Mouse (Mus musculus) hindbrain, postnatal 0 days (tissue): ENCODE measurements at regions not wholly inside any gene's neighbourhood (a gene's known extent, or its start where the extent isn't known, plus 50 kb on each side); places are given as distances from the start of the nearest gene placed in this dataset.

Source experiments
- ATAC-seq: fragments of 200-750 bp; cut with Nextera tagmentation; 2 replicates; pipeline ENCODE4 v1.8.0; 2017; ENCODE audit warnings: mild to moderate bottlenecking, moderate TSS enrichment, moderate library complexity
- DNase-seq: peaks from one replicate; pipeline ENCODE4 v3.0.0-alpha.2; 2015; ENCODE audit warnings: low spot score
- H3K27ac ChIP-seq: fragments of 300-500 bp; sonication (generic); 2 replicates; pipeline ENCODE4 v1.5.1; 2014; ENCODE audit warnings: mild to moderate bottlenecking
- H3K27me3 ChIP-seq: fragments of 300-500 bp; sonication (generic); 2 replicates; pipeline ENCODE4 v1.6.1; 2014; ENCODE audit warnings: low read length, mixed read lengths; ENCODE audit not compliant: insufficient read depth
- H3K36me3 ChIP-seq: fragments of 300-500 bp; sonication (generic); 2 replicates; pipeline ENCODE4 v1.6.1; 2014; ENCODE audit warnings: low read length, mixed read lengths; ENCODE audit not compliant: insufficient read depth
- H3K4me1 ChIP-seq: fragments of 300-500 bp; sonication (generic); 2 replicates; pipeline ENCODE4 v1.6.1; 2014; ENCODE audit warnings: antibody characterized with exemption, low read length, mixed read lengths; ENCODE audit not compliant: insufficient read depth
- H3K4me2 ChIP-seq: fragments of 300-500 bp; sonication (generic); 2 replicates; pipeline ENCODE4 v1.6.1; 2014; ENCODE audit warnings: low read depth, mild to moderate bottlenecking, low read length, moderate library complexity, mixed read lengths
- H3K4me3 ChIP-seq: fragments of 300-500 bp; sonication (generic); 2 replicates; pipeline ENCODE4 v1.5.1; 2014; ENCODE audit warnings: low read length
- H3K9ac ChIP-seq: fragments of 300-500 bp; sonication (generic); replicated peaks from 2 replicates; pipeline ENCODE4 v1.6.1; 2014; ENCODE audit warnings: mild to moderate bottlenecking, low read length, moderate library complexity, mixed read lengths
- H3K9me3 ChIP-seq: fragments of 300-500 bp; sonication (generic); 2 replicates; pipeline ENCODE4 v1.6.1; 2016; ENCODE audit warnings: low read length, mixed read lengths
- CTCF ChIP-seq: IDR thresholded peaks from 2 replicates; pipeline ENCODE4 v1.5.1; 2016; ENCODE audit warnings: antibody characterized with exemption, control low read depth, low read depth
- WGBS: fragments of 180-500 bp; shearing (Covaris S2); extraction: QIAGEN DNeasy Blood & Tissue Kit; methylation state at CpG from one replicate; pipeline ENCODE4 v1.1.7; 2014; 5-methylcytosine and 5-hydroxymethylcytosine counted together

DNA sequence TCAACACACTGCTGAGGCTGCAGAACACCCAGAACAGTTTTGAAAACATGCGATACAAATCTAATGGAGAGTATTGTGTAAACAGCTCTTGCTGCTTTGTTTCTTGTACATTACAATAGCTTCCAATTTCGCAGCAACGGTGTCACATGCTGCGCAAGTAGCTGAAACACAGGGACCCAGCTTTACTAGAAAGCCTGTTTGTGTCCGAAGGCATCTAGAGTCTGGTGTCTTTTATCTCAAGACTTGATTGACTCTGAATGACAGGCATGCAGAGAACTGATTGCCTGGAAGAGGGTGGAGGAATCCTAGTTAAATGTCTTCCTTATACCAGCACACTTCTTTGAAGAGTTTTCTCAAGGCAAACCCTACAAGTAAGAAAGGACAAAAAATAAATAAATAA is 66.1 kb upstream of the Fgf10 start:
- WGBS: 44% methylated on average over 5 of the region's 5 CpGs
- DNase-seq (no peak), ATAC-seq (no peak)
- Histone ChIP-seq H3K9ac (no peak overlapping the region), H3K27ac (no peak overlapping the region), H3K36me3 (no peaks in the 10 kb centered on the region), H3K9me3 (no peaks in the 10 kb centered on the region), H3K4me3 (no peak overlapping the region), H3K27me3 (no peaks in the 10 kb centered on the region), H3K4me1 (no peaks in the 10 kb centered on the region), H3K4me2 (no peak overlapping the region)
- no peak for TF ChIP-seq CTCF

DNA sequence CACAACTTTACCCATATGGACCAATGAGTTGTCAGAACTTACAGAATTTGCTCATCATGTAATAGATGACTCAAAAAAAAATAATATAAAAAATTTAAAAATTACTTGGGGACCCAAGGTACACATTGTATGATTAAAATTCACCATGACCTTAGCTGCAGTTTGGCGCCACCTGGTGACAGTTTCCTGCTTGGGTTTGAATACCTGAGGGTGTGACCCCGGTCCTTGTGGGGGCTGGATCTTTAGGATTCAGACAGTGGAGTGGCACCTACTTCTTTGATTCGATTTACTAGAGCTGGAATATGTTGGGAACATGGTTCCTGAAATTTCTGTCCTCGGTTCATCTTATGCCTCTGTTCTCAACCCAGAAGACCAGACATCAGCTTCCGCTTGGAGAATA is 72.7 kb upstream of the Fgf10 start:
- no peaks in the 10 kb centered on the region for H3K27me3 ChIP-seq
- H3K36me3 ChIP-seq: no peaks in the 10 kb centered on the region
- H3K27ac ChIP-seq: no peak overlapping the region
- H3K4me1 ChIP-seq: no peaks in the 10 kb centered on the region
- H3K4me3 ChIP-seq: no peak overlapping the region
- ATAC-seq (no peak), DNase-seq (no peak)
- TF ChIP-seq CTCF: no peak
- H3K9ac ChIP-seq: no peak overlapping the region
- WGBS: 71% methylated on average over 5 of the region's 5 CpGs
- no peaks in the 10 kb centered on the region for H3K9me3 ChIP-seq
- H3K4me2 ChIP-seq: no peak overlapping the region

DNA sequence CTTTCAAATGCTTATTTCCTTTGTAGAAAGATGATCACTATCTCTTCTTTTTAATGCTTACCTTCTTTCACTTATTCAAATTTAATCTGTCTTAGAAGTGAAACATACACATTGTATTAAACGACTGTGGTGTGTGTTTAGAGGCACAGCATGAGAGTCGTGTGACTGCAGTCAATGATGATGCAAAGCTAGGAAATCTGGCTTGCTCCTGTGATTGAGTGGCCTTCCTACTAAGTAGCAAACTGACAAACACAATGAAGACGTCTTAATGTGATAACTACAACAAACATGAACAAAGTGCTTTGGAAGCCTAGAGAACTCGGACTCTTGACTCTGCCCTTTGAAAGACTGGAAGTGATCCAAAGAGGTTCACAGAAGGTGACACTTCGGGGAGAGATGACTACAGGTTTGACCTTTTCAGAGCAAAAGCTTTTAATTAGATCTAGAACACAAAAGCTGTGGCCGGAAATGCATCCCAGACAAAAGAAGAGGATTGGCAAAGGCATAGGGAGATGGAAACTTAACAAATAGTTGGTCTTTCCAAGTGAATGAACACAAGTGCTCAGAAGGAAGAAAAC is 73.3 kb upstream of the Fgf10 start:
- Histone ChIP-seq H3K4me1 (no peaks in the 10 kb centered on the region), H3K9ac (no peak overlapping the region), H3K4me3 (no peak overlapping the region), H3K27me3 (no peaks in the 10 kb centered on the region), H3K36me3 (no peaks in the 10 kb centered on the region), H3K4me2 (no peak overlapping the region), H3K27ac (no peak overlapping the region), H3K9me3 (no peaks in the 10 kb centered on the region)
- DNase-seq (no peak), ATAC-seq (no peak)
- WGBS: 44% methylated on average over 6 of the region's 6 CpGs
- TF ChIP-seq CTCF: no peak

- TF ChIP-seq CTCF: no peak
- ATAC-seq: no peak
These were observed 77.5 kb upstream of the Fgf10 start for GRCm38 (mm10) chr13:118592074-118592473.

GRCm38 (mm10) chr13:118572555-118572954 is 97.0 kb upstream of the Fgf10 start:
- H3K27ac ChIP-seq: no peak overlapping the region
- no peaks in the 10 kb centered on the region for H3K27me3 ChIP-seq
- no peak overlapping the region for H3K4me3 ChIP-seq
- ATAC-seq (no peak), DNase-seq (peak; percentile 31)
- no peaks in the 10 kb centered on the region for H3K9me3 ChIP-seq
- 53% methylated on average over 1 of the region's 1 CpGs for WGBS
- H3K4me1 ChIP-seq: no peaks in the 10 kb centered on the region
- H3K9ac ChIP-seq: no peak overlapping the region
- H3K36me3 ChIP-seq: no peaks in the 10 kb centered on the region
- H3K4me2 ChIP-seq: no peak overlapping the region
- TF ChIP-seq CTCF: no peak

More at GRCm38 (mm10) chr13:118592074-118592473, 77.5 kb upstream of the Fgf10 start:
- no peaks in the 10 kb centered on the region for H3K36me3 ChIP-seq
- H3K9ac ChIP-seq: no peak overlapping the region
- H3K27me3 ChIP-seq: no peaks in the 10 kb centered on the region
- no peak overlapping the region for H3K4me2 ChIP-seq
- H3K27ac ChIP-seq: no peak overlapping the region
- no peak for DNase-seq
- WGBS: 86% methylated on average over 4 of the region's 4 CpGs
- no peaks in the 10 kb centered on the region for H3K4me1 ChIP-seq
- no peak overlapping the region for H3K4me3 ChIP-seq
- H3K9me3 ChIP-seq: no peaks in the 10 kb centered on the region

DNA sequence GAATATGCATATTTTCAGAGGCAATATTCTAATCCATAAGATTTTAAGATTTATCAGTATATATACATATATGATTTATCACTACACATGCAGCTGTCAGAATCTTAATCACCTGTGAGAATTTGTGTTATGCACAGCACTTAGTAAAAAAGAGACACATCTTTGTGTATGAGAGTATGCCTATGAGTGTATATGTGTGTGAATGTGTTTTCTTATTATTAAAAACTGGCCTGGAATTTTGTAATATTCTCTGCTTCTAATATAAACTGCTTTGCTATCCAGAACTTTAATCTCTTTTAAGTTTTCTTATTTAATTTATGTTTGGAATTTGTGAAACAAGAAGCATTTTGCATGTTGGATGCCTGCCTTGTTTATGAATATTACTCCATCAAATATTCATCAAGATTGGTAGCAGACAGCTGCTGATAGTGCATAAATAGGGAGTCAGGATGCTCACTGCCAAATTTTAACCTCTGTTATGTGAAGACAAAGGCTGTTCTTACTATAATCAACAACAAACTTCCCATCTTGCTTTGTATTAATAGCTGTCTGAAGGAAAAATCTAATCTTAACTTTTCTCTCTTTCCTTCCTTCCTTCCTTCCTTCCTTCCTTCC is 104.3 kb upstream of the Fgf10 start:
- ATAC-seq: no peak
- DNase-seq: no peak

DNA sequence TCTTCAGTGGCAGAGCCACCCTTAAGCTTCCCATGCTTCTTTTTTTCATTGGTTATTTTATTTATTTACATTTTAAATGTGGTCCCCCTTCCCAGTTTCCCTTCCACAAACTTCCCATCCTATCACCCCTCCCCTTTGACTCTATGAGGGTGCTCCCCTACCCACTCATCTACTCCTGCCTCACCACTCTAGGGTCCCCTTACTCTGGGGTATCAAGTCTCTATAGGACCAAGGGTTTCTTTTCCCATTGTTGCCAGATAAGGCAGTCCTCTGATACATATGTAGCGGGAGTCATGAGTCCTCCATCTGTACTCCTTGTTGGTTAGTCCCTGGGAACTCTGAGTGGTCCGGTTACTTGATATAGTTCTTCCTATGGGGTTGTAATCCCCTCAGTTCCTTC is 110.6 kb upstream of the Fgf10 start:
- whole genome bisulfite sequencing: 92% methylated on average over 2 of the region's 2 CpGs
- no peak for TF ChIP-seq CTCF
- ATAC-seq (no peak), DNase-seq (no peak)
- Histone ChIP-seq H3K36me3 (no peaks in the 10 kb centered on the region), H3K4me2 (no peak overlapping the region), H3K9ac (no peak overlapping the region), H3K9me3 (no peaks in the 10 kb centered on the region), H3K4me3 (no peak overlapping the region), H3K4me1 (no peaks in the 10 kb centered on the region), H3K27ac (no peak overlapping the region), H3K27me3 (no peaks in the 10 kb centered on the region)

More for the DNA sequence above, 104.3 kb upstream of the Fgf10 start:
- Histone ChIP-seq H3K36me3 (no peaks in the 10 kb centered on the region), H3K9ac (no peak overlapping the region), H3K4me3 (no peak overlapping the region), H3K4me2 (no peak overlapping the region), H3K4me1 (no peaks in the 10 kb centered on the region), H3K27me3 (no peaks in the 10 kb centered on the region), H3K27ac (no peak overlapping the region), H3K9me3 (no peaks in the 10 kb centered on the region)
- TF ChIP-seq CTCF: no peak
